Mouse (Mus musculus): ENCODE measurements at regions not wholly inside any gene's neighbourhood (a gene's known extent, or its start where the extent isn't known, plus 50 kb on each side); places are given as distances from the start of the nearest gene placed in this dataset.

DNA sequence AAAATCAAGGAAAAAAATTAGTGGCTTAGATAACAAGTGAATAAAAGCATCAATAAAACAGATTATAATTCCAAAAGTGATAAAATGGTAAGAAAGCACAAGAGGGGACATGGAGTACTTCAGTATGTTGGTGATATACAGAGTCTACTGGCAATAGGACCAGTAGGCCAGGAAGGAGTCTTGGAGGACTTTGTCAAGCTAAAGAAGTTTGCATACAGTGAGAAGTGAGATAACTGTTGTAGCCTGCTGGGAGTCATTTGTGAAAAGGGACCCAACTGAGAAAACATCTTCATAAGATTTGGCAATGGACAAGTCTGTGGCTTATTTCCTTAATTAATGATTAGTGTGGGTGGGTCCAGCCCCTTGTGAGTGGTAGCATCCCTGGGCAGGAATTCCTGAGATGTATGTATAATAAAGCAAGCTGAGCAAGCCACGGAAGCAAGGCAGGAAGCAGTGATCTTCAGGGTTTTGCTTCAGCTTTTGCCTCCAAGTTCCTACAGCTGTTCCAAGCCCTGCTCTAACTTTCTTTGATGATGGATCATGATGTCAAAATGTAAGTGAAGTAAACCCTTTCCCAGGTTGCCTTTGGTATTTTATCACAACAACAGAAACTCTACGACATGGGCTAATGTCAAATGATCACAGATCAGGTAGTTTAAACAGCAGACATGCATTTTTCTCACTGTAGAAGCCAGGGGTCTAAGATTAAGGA, 314.5 kb upstream of the Trib2 start:
- H3K4me3 ChIP-seq (ENCODE audit: control insufficient read depth in 1 of 2, insufficient read depth in 1 of 2, low read depth in 1 of 2, low read length in 2 of 2): no peak overlapping the region
- H3K9ac ChIP-seq (ENCODE audit: low read length): no peak overlapping the region
- H3K4me1 ChIP-seq (ENCODE audit: control insufficient read depth in 2 of 2, insufficient read depth in 2 of 2, low read length in 2 of 2): peaks cover 0 to 7% of the 10 kb centered on the region in 2 experiments; a peak in 2 of 4 replicates
- no peaks in the 10 kb centered on the region for H3K9me3 ChIP-seq (ENCODE audit: control insufficient read depth, low read length)
- no peaks in the 10 kb centered on the region for H3K27me3 ChIP-seq (ENCODE audit: control insufficient read depth, insufficient read depth, low read length)
- H3K36me3 ChIP-seq (ENCODE audit: control insufficient read depth, insufficient read depth, low read length): no peaks in the 10 kb centered on the region
- ATAC-seq (ENCODE audit: insufficient number of reproducible peaks, insufficient read depth, low FRiP score, low read depth): no peak
- WGBS: 72% methylated on average over 2 of the region's 2 CpGs
- H3K27ac ChIP-seq (replicated peaks in 1 of 2; ENCODE audit: control insufficient read depth in 1 of 2, insufficient read depth in 1 of 2, low read depth in 2 of 2, low read length in 2 of 2): no peak overlapping the region
- H3K4me2 ChIP-seq (ENCODE audit: low read length): no peak overlapping the region

DNA sequence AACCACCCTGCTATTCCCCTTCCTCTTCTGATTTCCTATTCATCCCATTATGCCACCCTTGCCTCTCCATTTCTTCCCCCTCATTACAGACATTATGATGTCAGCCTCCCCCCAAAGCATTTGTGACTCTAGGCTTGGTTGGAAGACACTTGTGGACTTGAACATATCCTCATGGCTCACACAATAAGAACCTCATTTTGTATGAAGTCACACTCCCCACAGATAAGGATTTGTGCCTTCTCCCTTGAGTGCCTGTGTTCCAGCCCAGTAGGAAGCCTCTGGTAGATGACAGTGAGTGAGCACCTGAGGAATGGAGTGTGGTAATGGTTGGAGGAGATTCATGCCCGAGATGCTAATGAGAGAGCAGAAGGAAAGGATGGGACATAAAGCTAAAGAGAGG, 313.9 kb upstream of the Trib2 start:
- H3K9me3 ChIP-seq (ENCODE audit: control insufficient read depth, low read length): no peaks in the 10 kb centered on the region
- H3K4me1 ChIP-seq (ENCODE audit: control insufficient read depth in 2 of 2, insufficient read depth in 2 of 2, low read length in 2 of 2): peaks cover 0 to 1% of the 10 kb centered on the region in 2 experiments; a peak in 2 of 4 replicates
- H3K36me3 ChIP-seq (ENCODE audit: control insufficient read depth, insufficient read depth, low read length): no peaks in the 10 kb centered on the region
- H3K4me3 ChIP-seq (ENCODE audit: control insufficient read depth in 1 of 2, insufficient read depth in 1 of 2, low read depth in 1 of 2, low read length in 2 of 2): no peak overlapping the region
- H3K27ac ChIP-seq (replicated peaks in 1 of 2; ENCODE audit: control insufficient read depth in 1 of 2, insufficient read depth in 1 of 2, low read depth in 2 of 2, low read length in 2 of 2): no peak overlapping the region
- H3K4me2 ChIP-seq (ENCODE audit: low read length): no peak overlapping the region
- 52% methylated on average over 1 of the region's 1 CpGs for WGBS
- no peaks in the 10 kb centered on the region for H3K27me3 ChIP-seq (ENCODE audit: control insufficient read depth, insufficient read depth, low read length)
- ATAC-seq (ENCODE audit: insufficient number of reproducible peaks, insufficient read depth, low FRiP score, low read depth): no peak
- H3K9ac ChIP-seq (ENCODE audit: low read length): no peak overlapping the region

DNA sequence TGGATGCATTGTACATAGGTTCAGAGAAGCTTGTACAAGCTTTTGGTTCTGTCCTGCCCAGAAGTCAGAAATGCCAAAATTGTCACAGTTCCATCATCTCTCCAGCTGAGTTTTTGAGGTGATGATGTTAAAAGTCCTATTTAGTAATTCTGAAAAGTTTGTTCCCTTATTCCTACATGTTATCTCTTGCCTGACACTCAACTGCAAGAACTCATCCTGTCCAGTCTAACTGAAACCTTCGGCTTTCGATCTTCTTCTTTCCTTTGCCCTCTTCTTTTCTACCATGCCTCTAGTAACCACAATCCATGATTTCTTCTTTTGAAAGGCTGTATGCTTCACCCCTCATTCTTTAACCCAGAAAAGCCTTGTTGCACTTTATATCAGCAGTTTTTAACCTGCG, 313.2 kb upstream of the Trib2 start:
- Histone ChIP-seq H3K27me3 (ENCODE audit: control insufficient read depth, insufficient read depth, low read length) (no peaks in the 10 kb centered on the region), H3K4me3 (ENCODE audit: control insufficient read depth in 1 of 2, insufficient read depth in 1 of 2, low read depth in 1 of 2, low read length in 2 of 2) (no peak overlapping the region), H3K27ac (replicated peaks in 1 of 2; ENCODE audit: control insufficient read depth in 1 of 2, insufficient read depth in 1 of 2, low read depth in 2 of 2, low read length in 2 of 2) (no peak overlapping the region), H3K36me3 (ENCODE audit: control insufficient read depth, insufficient read depth, low read length) (no peaks in the 10 kb centered on the region), H3K4me2 (ENCODE audit: low read length) (no peak overlapping the region), H3K9me3 (ENCODE audit: control insufficient read depth, low read length) (no peaks in the 10 kb centered on the region), H3K4me1 (ENCODE audit: control insufficient read depth in 2 of 2, insufficient read depth in 2 of 2, low read length in 2 of 2) (no peaks in the 10 kb centered on the region), H3K9ac (ENCODE audit: low read length) (no peak overlapping the region)
- ATAC-seq (ENCODE audit: insufficient number of reproducible peaks, insufficient read depth, low FRiP score, low read depth): no peak
- 94% methylated on average over 3 of the region's 3 CpGs for WGBS

- Histone ChIP-seq H3K9me3 (ENCODE audit: control insufficient read depth, low read length) (no peaks in the 10 kb centered on the region), H3K27me3 (ENCODE audit: control insufficient read depth, insufficient read depth, low read length) (no peaks in the 10 kb centered on the region), H3K4me3 (ENCODE audit: control insufficient read depth in 1 of 2, insufficient read depth in 1 of 2, low read depth in 1 of 2, low read length in 2 of 2) (no peak overlapping the region), H3K4me1 (ENCODE audit: control insufficient read depth in 2 of 2, insufficient read depth in 2 of 2, low read length in 2 of 2) (no peaks in the 10 kb centered on the region), H3K36me3 (ENCODE audit: control insufficient read depth, insufficient read depth, low read length) (no peaks in the 10 kb centered on the region), H3K9ac (ENCODE audit: low read length) (no peak overlapping the region), H3K27ac (replicated peaks in 1 of 2; ENCODE audit: control insufficient read depth in 1 of 2, insufficient read depth in 1 of 2, low read depth in 2 of 2, low read length in 2 of 2) (no peak overlapping the region), H3K4me2 (ENCODE audit: low read length) (no peak overlapping the region)
- WGBS: 53% methylated on average over 3 of the region's 3 CpGs
- no peak for ATAC-seq (ENCODE audit: insufficient number of reproducible peaks, insufficient read depth, low FRiP score, low read depth)
These were observed 312.5 kb upstream of the Trib2 start for GRCm38 (mm10) chr12:16129243-16129642.

- Histone ChIP-seq H3K4me3 (ENCODE audit: control insufficient read depth in 1 of 2, insufficient read depth in 1 of 2, low read depth in 1 of 2, low read length in 2 of 2) (no peak overlapping the region), H3K9ac (ENCODE audit: low read length) (no peak overlapping the region), H3K4me2 (ENCODE audit: low read length) (no peak overlapping the region), H3K9me3 (ENCODE audit: control insufficient read depth, low read length) (no peaks in the 10 kb centered on the region), H3K27ac (replicated peaks in 1 of 2; ENCODE audit: control insufficient read depth in 1 of 2, insufficient read depth in 1 of 2, low read depth in 2 of 2, low read length in 2 of 2) (no peak overlapping the region), H3K36me3 (ENCODE audit: control insufficient read depth, insufficient read depth, low read length) (no peaks in the 10 kb centered on the region), H3K27me3 (ENCODE audit: control insufficient read depth, insufficient read depth, low read length) (no peaks in the 10 kb centered on the region), H3K4me1 (ENCODE audit: control insufficient read depth in 2 of 2, insufficient read depth in 2 of 2, low read length in 2 of 2) (no peaks in the 10 kb centered on the region)
- no peak for ATAC-seq (ENCODE audit: insufficient number of reproducible peaks, insufficient read depth, low FRiP score, low read depth)
- WGBS: 68% methylated on average over 2 of the region's 2 CpGs
These were observed 308.2 kb upstream of the Trib2 start for GRCm38 (mm10) chr12:16124906-16125305.

- Histone ChIP-seq H3K9ac (ENCODE audit: low read length) (no peak overlapping the region), H3K27ac (replicated peaks in 1 of 2; ENCODE audit: control insufficient read depth in 1 of 2, insufficient read depth in 1 of 2, low read depth in 2 of 2, low read length in 2 of 2) (no peak overlapping the region), H3K4me3 (ENCODE audit: control insufficient read depth in 1 of 2, insufficient read depth in 1 of 2, low read depth in 1 of 2, low read length in 2 of 2) (no peak overlapping the region), H3K4me2 (ENCODE audit: low read length) (no peak overlapping the region), H3K27me3 (ENCODE audit: control insufficient read depth, insufficient read depth, low read length) (no peaks in the 10 kb centered on the region), H3K9me3 (ENCODE audit: control insufficient read depth, low read length) (no peaks in the 10 kb centered on the region), H3K36me3 (ENCODE audit: control insufficient read depth, insufficient read depth, low read length) (no peaks in the 10 kb centered on the region), H3K4me1 (ENCODE audit: control insufficient read depth in 2 of 2, insufficient read depth in 2 of 2, low read length in 2 of 2) (no peaks in the 10 kb centered on the region)
- ATAC-seq (ENCODE audit: insufficient number of reproducible peaks, insufficient read depth, low FRiP score, low read depth): no peak
- WGBS: 75% methylated on average over 2 of the region's 2 CpGs
These were observed 305.8 kb upstream of the Trib2 start for GRCm38 (mm10) chr12:16122353-16123127.

GRCm38 (mm10) chr12:16121787-16122186, 305.1 kb upstream of the Trib2 start:
- Histone ChIP-seq H3K4me1 (ENCODE audit: control insufficient read depth in 2 of 2, insufficient read depth in 2 of 2, low read length in 2 of 2) (no peaks in the 10 kb centered on the region), H3K27ac (replicated peaks in 1 of 2; ENCODE audit: control insufficient read depth in 1 of 2, insufficient read depth in 1 of 2, low read depth in 2 of 2, low read length in 2 of 2) (no peak overlapping the region), H3K9ac (ENCODE audit: low read length) (no peak overlapping the region), H3K4me2 (ENCODE audit: low read length) (no peak overlapping the region), H3K27me3 (ENCODE audit: control insufficient read depth, insufficient read depth, low read length) (no peaks in the 10 kb centered on the region), H3K9me3 (ENCODE audit: control insufficient read depth, low read length) (no peaks in the 10 kb centered on the region), H3K36me3 (ENCODE audit: control insufficient read depth, insufficient read depth, low read length) (no peaks in the 10 kb centered on the region), H3K4me3 (ENCODE audit: control insufficient read depth in 1 of 2, insufficient read depth in 1 of 2, low read depth in 1 of 2, low read length in 2 of 2) (no peak overlapping the region)
- ATAC-seq (ENCODE audit: insufficient number of reproducible peaks, insufficient read depth, low FRiP score, low read depth): no peak
- 46% methylated on average over 6 of the region's 6 CpGs for WGBS
